Mouse (Mus musculus): ENCODE data around the gene Nop58.
"Not testable (repeated sequence)": the region's sequence is repeated elsewhere in the genome, so short reads cannot be mapped to it uniquely, and the experiment has no call there.

Nop58 gene

GRCm38 (mm10) chr1:59725661-59726060 lies 40.9 kb downstream of the Nop58 start:
- DNase-seq, result no peak

- DNase-seq, result no peak
These were observed 45.3 kb downstream of the Nop58 start for GRCm38 (mm10) chr1:59730106-59730505.

- DNase-seq, result no peak
These were observed 46.0 kb downstream of the Nop58 start for GRCm38 (mm10) chr1:59730737-59731136.

GRCm38 (mm10) chr1:59734076-59734475 lies 49.3 kb downstream of the Nop58 start:
- no peak for DNase-seq

GRCm38 (mm10) chr1:59738768-59739414 lies 54.1 kb downstream of the Nop58 start:
- DNase-seq, result no peak

- no peak for DNase-seq
These were observed 55.0 kb downstream of the Nop58 start for GRCm38 (mm10) chr1:59739577-59740354.

- no peak for DNase-seq
These were observed 64.3 kb downstream of the Nop58 start for GRCm38 (mm10) chr1:59749047-59749446.

- not testable (repeated sequence) for DNase-seq
These were observed 65.0 kb downstream of the Nop58 start for GRCm38 (mm10) chr1:59749724-59750123.

GRCm38 (mm10) chr1:59755298-59755697 lies 70.5 kb downstream of the Nop58 start:
- DNase-seq, result no peak

- DNase-seq, result no peak
These were observed 73.6 kb downstream of the Nop58 start for GRCm38 (mm10) chr1:59758325-59758724.

GRCm38 (mm10) chr1:59762208-59762607 lies 77.4 kb downstream of the Nop58 start:
- no peak for DNase-seq

GRCm38 (mm10) chr1:59762651-59763163 lies 77.9 kb downstream of the Nop58 start:
- DNase-seq, result peak; percentile 61

GRCm38 (mm10) chr1:59763164-59763768 lies 78.5 kb downstream of the Nop58 start, which contains the start of gene Bmpr2:
Gene Bmpr2 (plus strand): TSS chr1:59763400.
- DNase-seq, result peak; percentile 85

GRCm38 (mm10) chr1:59763781-59764251 lies 79.0 kb downstream of the Nop58 start:
- no peak for DNase-seq

- peak; percentile 51 for DNase-seq
These were observed 79.7 kb downstream of the Nop58 start for GRCm38 (mm10) chr1:59764407-59764971.

- no peak for DNase-seq
These were observed 80.5 kb downstream of the Nop58 start for GRCm38 (mm10) chr1:59765279-59765678.

GRCm38 (mm10) chr1:59766626-59767025 lies 81.9 kb downstream of the Nop58 start:
- no peak for DNase-seq

All from right cerebral cortex, postnatal 25 days (tissue).